Mouse (Mus musculus): ENCODE results near the gene Dcp1a. TPM values are rescaled to one million over a fixed set of nuclear protein-coding genes. Genes with fewer than 3 reads are reported as not detected.

Dcp1a gene
- polyA plus RNA-seq, 1 experiment = not detected

DNA sequence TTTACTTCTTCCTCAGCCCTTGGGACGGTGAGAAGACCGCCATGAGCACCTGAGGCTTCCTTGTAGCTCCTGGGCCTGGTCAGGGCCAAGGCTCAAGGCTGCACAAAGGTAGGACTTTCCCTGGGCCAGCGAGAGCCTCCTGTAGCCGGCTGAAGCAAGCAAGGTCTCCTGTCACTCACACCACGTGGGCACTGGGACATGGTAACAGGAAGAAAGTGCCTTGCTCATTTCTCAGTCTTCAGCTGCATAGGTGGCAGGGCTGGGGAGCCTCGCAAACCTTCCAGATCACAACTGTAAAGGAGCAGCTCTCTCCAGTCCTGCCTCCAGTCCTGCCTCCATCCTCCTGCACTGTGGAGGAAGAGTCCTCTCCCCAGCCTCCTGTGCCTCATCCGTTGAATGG lies 96.5 kb downstream of the Dcp1a start:
- Histone ChIP-seq H3K27ac (ENCODE audit: insufficient read depth, low read depth, low read length) (no peak overlapping the region), H3K4me1 (ENCODE audit: control insufficient read depth, insufficient read depth, low read length) (peaks cover 8% of the 10 kb centered on the region), H3K4me3 (ENCODE audit: insufficient read depth, low read depth, low read length) (no peak overlapping the region)
- no peak for TF ChIP-seq CTCF (IDR thresholded peaks at IDR 0.05; ENCODE audit: insufficient read depth, low read depth, low read length)
- no peak for TF ChIP-seq POLR2A (IDR thresholded peaks at IDR 0.05; ENCODE audit: insufficient read depth, low read depth, low read length)
- 76% methylated on average over 7 of the region's 7 CpGs for WGBS

GRCm38 (mm10) chr14:30576260-30576659 lies 96.9 kb downstream of the Dcp1a start:
- no peak overlapping the region for H3K4me3 ChIP-seq (ENCODE audit: insufficient read depth, low read depth, low read length)
- no peak for TF ChIP-seq CTCF (IDR thresholded peaks at IDR 0.05; ENCODE audit: insufficient read depth, low read depth, low read length)
- TF ChIP-seq POLR2A (IDR thresholded peaks at IDR 0.05; ENCODE audit: insufficient read depth, low read depth, low read length) = no peak
- peaks cover 8% of the 10 kb centered on the region for H3K4me1 ChIP-seq (ENCODE audit: control insufficient read depth, insufficient read depth, low read length)
- WGBS = 58% methylated on average over 5 of the region's 5 CpGs
- H3K27ac ChIP-seq (ENCODE audit: insufficient read depth, low read depth, low read length) = no peak overlapping the region

Other genes starting within 250 kb of the Dcp1a start
- gene Cacna1d, start 11.9 kb downstream of the Dcp1a start, polyA plus RNA-seq (2012; ENCODE audit: insufficient read depth, insufficient read length, low replicate concordance, missing spikeins) = 140 TPM in 1 of 2 replicates, not detected in the other
- gene Tkt, start 68.8 kb downstream of the Dcp1a start, polyA plus RNA-seq (2012; ENCODE audit: insufficient read depth, insufficient read length, low replicate concordance, missing spikeins) = 219 TPM in 1 of 2 replicates, not detected in the other
- 164 TPM in 1 of 2 replicates, not detected in the other for gene Prkcd, start 146.7 kb downstream of the Dcp1a start, polyA plus RNA-seq (2012; ENCODE audit: insufficient read depth, insufficient read length, low replicate concordance, missing spikeins)
- not detected in 2 replicates for gene Rft1, start 174.8 kb downstream of the Dcp1a start, polyA plus RNA-seq (2012; ENCODE audit: insufficient read depth, insufficient read length, low replicate concordance, missing spikeins)
- not detected in 2 replicates for gene Sfmbt1, start 235.3 kb downstream of the Dcp1a start, polyA plus RNA-seq (2012; ENCODE audit: insufficient read depth, insufficient read length, low replicate concordance, missing spikeins)

Data from olfactory bulb, adult 2 months (tissue).